Mouse (Mus musculus) olfactory bulb, adult 2 months (tissue): Measurements from ENCODE around the gene Scp2.

Experiments
- CTCF ChIP-seq: fragments of 200-500 bp; IDR thresholded peaks from 2 replicates; pipeline ENCODE4 v1.5.1; 2012; ENCODE audit warnings: low read depth, mild to moderate bottlenecking, low read length, moderate library complexity; ENCODE audit not compliant: insufficient read depth
- POLR2A ChIP-seq: fragments of 200-500 bp; IDR thresholded peaks from 2 replicates; pipeline ENCODE4 v1.6.1; 2012; ENCODE audit warnings: mild to moderate bottlenecking, low read depth, low read length, moderate library complexity; ENCODE audit not compliant: insufficient read depth

GRCm38 (mm10) chr4:108063616-108064015 is 81.2 kb downstream of the Scp2 start:
- TF ChIP-seq CTCF: no peak
- no peak for TF ChIP-seq POLR2A
